Mouse (Mus musculus) liver, adult 2 months (tissue): Measurements from ENCODE around the gene Cd163l1.

Experiments
- CTCF ChIP-seq: fragments of 200-500 bp; IDR thresholded peaks from 2 replicates; pipeline ENCODE4 v1.5.1; 2011; ENCODE audit warnings: low read depth, low read length, control low read depth
- POLR2A ChIP-seq: fragments of 200-500 bp; IDR thresholded peaks from 2 replicates; pipeline ENCODE4 v1.6.1; 2011; ENCODE audit warnings: low read length, control low read depth; ENCODE audit not compliant: insufficient read depth; ENCODE audit errors: extremely low read depth

GRCm38 (mm10) chr7:140180692-140181091 is 37.4 kb upstream of the Cd163l1 start:
- TF ChIP-seq CTCF (no peak), POLR2A (no peak)
